Mouse (Mus musculus): ENCODE data around the gene Arpc4.
"Not testable (repeated sequence)": the region's sequence is repeated elsewhere in the genome, so short reads cannot be mapped to it uniquely, and the experiment has no call there.

Gene Arpc4

GRCm38 (mm10) chr6:113377496-113378385 is at the start of gene Arpc4, which contains the start of gene Tada3:
TSS of gene Arpc4 (plus strand) at chr6:113378115.
TSS of gene Tada3 (minus strand) at chr6:113377883.
- in situ Hi-C loops (cut with MboI, MseI): no loop called here

- in situ Hi-C loops (cut with MboI, MseI): no loop called here
Measured at GRCm38 (mm10) chr6:113329396-113329795, 48.5 kb upstream of the Arpc4 start.

- in situ Hi-C loops (cut with MboI, MseI): no loop called here
Measured at GRCm38 (mm10) chr6:113330547-113330946, 47.4 kb upstream of the Arpc4 start.

GRCm38 (mm10) chr6:113331721-113332120 is 46.2 kb upstream of the Arpc4 start:
- in situ Hi-C loops (cut with MboI, MseI): no loop called here

GRCm38 (mm10) chr6:113332734-113333133 is 45.2 kb upstream of the Arpc4 start:
- in situ Hi-C loops (cut with MboI, MseI): not testable (repeated sequence)

- in situ Hi-C loops (cut with MboI, MseI): no loop called here
Measured at GRCm38 (mm10) chr6:113333137-113333950, 44.6 kb upstream of the Arpc4 start.

- in situ Hi-C loops (cut with MboI, MseI): no loop called here
Measured at GRCm38 (mm10) chr6:113334216-113334615, 43.7 kb upstream of the Arpc4 start.

GRCm38 (mm10) chr6:113336852-113337620 is 40.9 kb upstream of the Arpc4 start:
- in situ Hi-C loops (cut with MboI, MseI): no loop called here

GRCm38 (mm10) chr6:113341574-113341973 is 36.3 kb upstream of the Arpc4 start:
- in situ Hi-C loops (cut with MboI, MseI): no loop called here

- in situ Hi-C loops (cut with MboI, MseI): no loop called here
Measured at GRCm38 (mm10) chr6:113342297-113342696, 35.6 kb upstream of the Arpc4 start.

- in situ Hi-C loops (cut with MboI, MseI): no loop called here
Measured at GRCm38 (mm10) chr6:113343177-113344092, 34.5 kb upstream of the Arpc4 start, which contains the start of gene Camk1. TSS of gene Camk1 (minus strand) at chr6:113343984.

GRCm38 (mm10) chr6:113344321-113344720 is 33.6 kb upstream of the Arpc4 start:
- in situ Hi-C loops (cut with MboI, MseI): no loop called here

- in situ Hi-C loops (cut with MboI, MseI): no loop called here
Measured at GRCm38 (mm10) chr6:113346897-113347296, 31.0 kb upstream of the Arpc4 start.

- in situ Hi-C loops (cut with MboI, MseI): no loop called here
Measured at GRCm38 (mm10) chr6:113350538-113350937, 27.4 kb upstream of the Arpc4 start.

GRCm38 (mm10) chr6:113351161-113351560 is 26.8 kb upstream of the Arpc4 start:
- in situ Hi-C loops (cut with MboI, MseI): no loop called here

- in situ Hi-C loops (cut with MboI, MseI): no loop called here
Measured at GRCm38 (mm10) chr6:113351653-113352052, 26.3 kb upstream of the Arpc4 start.

- in situ Hi-C loops (cut with MboI, MseI): no loop called here
Measured at GRCm38 (mm10) chr6:113352820-113353219, 25.1 kb upstream of the Arpc4 start.

GRCm38 (mm10) chr6:113353696-113354095 is 24.2 kb upstream of the Arpc4 start:
- in situ Hi-C loops (cut with MboI, MseI): no loop called here

GRCm38 (mm10) chr6:113361476-113361875 is 16.4 kb upstream of the Arpc4 start:
- in situ Hi-C loops (cut with MboI, MseI): no loop called here

- in situ Hi-C loops (cut with MboI, MseI): no loop called here
Measured at GRCm38 (mm10) chr6:113362241-113362640, 15.7 kb upstream of the Arpc4 start.
